In genomic region chr14:27235897-27236553, GRCm38 (mm10) we compare ENCODE assay signal across 13 mouse cellular contexts.
DNase-seq lines count a peak whose midpoint lies in the region; ATAC-seq and TF ChIP-seq lines count a peak whose summit lies in the region.
"Had no signal": no experiment of that assay in that cellular context is flagged by ENCODE, and none has a peak within 500 bp of the region (broad histone marks: within the 10 kb centered on the region; RNA-seq: fewer than 3 reads in every experiment).

No protein-coding gene starts in this region.

- TF ChIP-seq CTCF in kidney, postnatal 0 days (IDR thresholded peaks at IDR 0.05; ENCODE audit: low read depth), result 0 out of 2 replicates have a peak, but pooled peaks have one; percentile 14

- peaks cover 56% of the 10 kb centered on the region for H3K4me1 ChIP-seq in heart, embryonic 10.5 days
- peaks cover 16% of the 10 kb centered on the region; the same call in 1 of the 2 replicates for H3K4me1 ChIP-seq in kidney, postnatal 0 days (replicated peaks; ENCODE audit: insufficient read depth, low read length)

- no peak overlapping the region for H3K4me3 ChIP-seq in heart, embryonic 10.5 days
- no peak overlapping the region for H3K4me3 ChIP-seq in kidney, postnatal 0 days (replicated peaks; ENCODE audit: low read depth, low read length)

- ATAC-seq in kidney, postnatal 0 days (replicated peaks; ENCODE audit: low FRiP score, low read depth), result no peak
- ATAC-seq in erythroid progenitor cell, adult 5-6 weeks (replicated peaks; ENCODE audit: low FRiP score, poor library complexity, severe bottlenecking), result no peak
- ATAC-seq: forebrain, embryonic 16.5 days; hindbrain, embryonic 16.5 days had no signal

- no peak overlapping the region for H3K4me2 ChIP-seq in kidney, postnatal 0 days (ENCODE audit: low read length)

- no peaks in the 10 kb centered on the region for H3K27me3 ChIP-seq in heart, embryonic 10.5 days (ENCODE audit: insufficient read depth, poor library complexity, severe bottlenecking)
- H3K27me3 ChIP-seq in kidney, postnatal 0 days (ENCODE audit: insufficient read depth, low read length), result no peaks in the 10 kb centered on the region

- H3K9ac ChIP-seq in kidney, postnatal 0 days (ENCODE audit: low read depth, low read length), result no peak overlapping the region

- peak overlapping the region; percentile 62 for H3K27ac ChIP-seq in heart, embryonic 10.5 days
- peak overlapping the region; percentile 42; the same call in 1 of the 2 replicates for H3K27ac ChIP-seq in kidney, postnatal 0 days

- no peaks in the 10 kb centered on the region for H3K9me3 ChIP-seq in heart, embryonic 10.5 days
- no peaks in the 10 kb centered on the region for H3K9me3 ChIP-seq in kidney, postnatal 0 days (replicated peaks; ENCODE audit: low read length)

- WGBS in heart, embryonic 10.5 days, result 63% methylated on average over 6 of the region's 6 CpGs
- 68% methylated on average over 6 of the region's 6 CpGs for WGBS in kidney, postnatal 0 days

- H3K36me3 ChIP-seq in heart, embryonic 10.5 days, result no peaks in the 10 kb centered on the region
- H3K36me3 ChIP-seq in kidney, postnatal 0 days (ENCODE audit: insufficient read depth, low read length), result no peaks in the 10 kb centered on the region

- no peak for DNase-seq in heart, embryonic 10.5 days (ENCODE audit: low spot score)
- no peak for DNase-seq in heart, adult 8-10 months (ENCODE audit: low spot score)
- peak; percentile 39 for DNase-seq in kidney, postnatal 0 days (ENCODE audit: low spot score)
- no peak for DNase-seq in kidney, adult 18-20 months
- peak; percentile 36 for DNase-seq in thymus, postnatal 25 days
- no peak for DNase-seq in thymus, postnatal 10 days (ENCODE audit: low spot score in 2 of 2)
- no peak for DNase-seq in right cerebral cortex, adult 18-20 months
- DNase-seq: adrenal gland, postnatal 36 days; cerebellum, postnatal 36 days; gastrocnemius, postnatal 14 days had no signal

Comparison
In these comparisons a context has a peak if more than half of its experiments do, and no peak if none do; other contexts are left out.
1. DNase-seq: peak in kidney, postnatal 0 days (single experiment) and thymus, postnatal 25 days (single experiment); none in heart, embryonic 10.5 days (single experiment), heart, adult 8-10 months (single experiment), kidney, adult 18-20 months (single experiment), thymus, postnatal 10 days (0 of 2) and right cerebral cortex, adult 18-20 months (single experiment).